Mouse (Mus musculus) liver, embryonic 14.5 days (tissue): ENCODE results near the gene Plin5.
"Not testable (repeated sequence)": the region's sequence is repeated elsewhere in the genome, so short reads cannot be mapped to it uniquely, and the experiment has no call there.

Experiments used
- CTCF ChIP-seq: IDR thresholded peaks from 2 replicates; pipeline ENCODE4 v1.5.1; 2016; ENCODE audit warnings: antibody characterized with exemption, low read depth, control low read depth
- EP300 ChIP-seq: IDR thresholded peaks from 2 replicates; pipeline ENCODE4 v1.6.1; 2016; ENCODE audit warnings: antibody characterized with exemption, low read depth

- not testable (repeated sequence) for TF ChIP-seq CTCF, EP300
Observed at GRCm38 (mm10) chr17:56104821-56105220, 12.6 kb downstream of the Plin5 start.
